Mouse (Mus musculus) hindbrain, embryonic 15.5 days (tissue): Measurements from ENCODE around the gene Rps13. TPM values are rescaled to one million over a fixed set of nuclear protein-coding genes. Genes with fewer than 3 reads are reported as not detected.
"Not testable (repeated sequence)": the region's sequence is repeated elsewhere in the genome, so short reads cannot be mapped to it uniquely, and the experiment has no call there.

Experiments
- ATAC-seq: fragments of 200-750 bp; cut with Nextera tagmentation; 2 replicates; pipeline ENCODE4 v1.8.0; 2017; ENCODE audit warnings: low read depth, moderate number of reproducible peaks, moderate TSS enrichment; ENCODE audit not compliant: low FRiP score
- H3K27ac ChIP-seq: fragments of 300-500 bp; sonication (generic); replicated peaks from 2 replicates; pipeline ENCODE4 v1.5.1; 2015; ENCODE audit warnings: mild to moderate bottlenecking, inconsistent platforms
- H3K27me3 ChIP-seq: fragments of 300-500 bp; sonication (generic); 2 replicates; pipeline ENCODE4 v1.6.1; 2015; ENCODE audit warnings: control low read depth, inconsistent platforms
- H3K36me3 ChIP-seq: fragments of 300-500 bp; sonication (generic); 2 replicates; pipeline ENCODE4 v1.6.1; 2015; ENCODE audit warnings: control low read depth, inconsistent platforms
- H3K4me1 ChIP-seq: fragments of 300-500 bp; sonication (generic); replicated peaks from 2 replicates; pipeline ENCODE4 v1.6.1; 2015; ENCODE audit warnings: control low read depth, inconsistent platforms
- H3K4me2 ChIP-seq: fragments of 300-500 bp; sonication (generic); 2 replicates; pipeline ENCODE4 v1.6.1; 2015; ENCODE audit warnings: moderate library complexity, mild to moderate bottlenecking, inconsistent platforms
- H3K4me3 ChIP-seq: fragments of 300-500 bp; sonication (generic); 2 replicates; pipeline ENCODE4 v1.5.1; 2015; ENCODE audit warnings: mild to moderate bottlenecking, inconsistent platforms
- H3K9ac ChIP-seq: fragments of 300-500 bp; sonication (generic); 2 replicates; pipeline ENCODE4 v1.6.1; 2015; ENCODE audit warnings: inconsistent platforms
- H3K9me3 ChIP-seq: fragments of 300-500 bp; sonication (generic); 2 replicates; pipeline ENCODE4 v1.6.1; 2016; ENCODE audit warnings: control low read depth, inconsistent platforms
- WGBS: fragments of 180-500 bp; shearing (Covaris S2); methylation state at CpG from one replicate; pipeline ENCODE4 v1.1.7; 2015; 5-methylcytosine and 5-hydroxymethylcytosine counted together
- polyA plus RNA-seq: library from polyadenylated mRNA; unstranded; fragments of >200 nt; fragmentation: Nextera tagmentation; extraction: Ambion mirVana; gene quantifications from 2 replicates; pipeline ENCODE4 v1.2.1, GENCODE M21; 2015

Gene Rps13
- 480 and 532 TPM in 2 replicates for polyA plus RNA-seq

- no peaks in the 10 kb centered on the region for H3K27me3 ChIP-seq
- peak within 1 kb of the TSS; percentile 98 for H3K4me3 ChIP-seq
- H3K9me3 ChIP-seq = no peaks in the 10 kb centered on the region
- peak within 1 kb of the TSS; percentile 67 for H3K4me2 ChIP-seq
- H3K36me3 ChIP-seq = peaks cover 32% of the 10 kb centered on the region
- peaks cover 22% of the 10 kb centered on the region for H3K4me1 ChIP-seq
- H3K9ac ChIP-seq = peak within 1 kb of the TSS; percentile 98
- peak; percentile 100 for ATAC-seq
- H3K27ac ChIP-seq = peak within 1 kb of the TSS; percentile 93
- WGBS = under 1% methylated on average over 77 of the region's 78 CpGs
Measured at GRCm38 (mm10) chr7:116333713-116334668, at the start of gene Rps13. TSS of gene Rps13 (minus strand) at chr7:116334195.

- H3K4me1 ChIP-seq, H3K4me2 ChIP-seq, H3K4me3 ChIP-seq, H3K9me3 ChIP-seq, H3K9ac ChIP-seq, H3K27me3 ChIP-seq, H3K27ac ChIP-seq, ATAC-seq: not testable (repeated sequence)
- peaks cover 16% of the 10 kb centered on the region; the same call in 1 of the 2 replicates for H3K36me3 ChIP-seq
- 94% methylated on average over 6 of the region's 6 CpGs for WGBS
Measured at GRCm38 (mm10) chr7:116379181-116379580, 45.2 kb upstream of the Rps13 start.

- no peak for ATAC-seq
- 96% methylated on average over 1 of the region's 1 CpGs for WGBS
- H3K9ac ChIP-seq = no peak overlapping the region
- no peaks in the 10 kb centered on the region for H3K27me3 ChIP-seq
- H3K4me2 ChIP-seq = no peak overlapping the region
- no peaks in the 10 kb centered on the region for H3K4me1 ChIP-seq
- H3K9me3 ChIP-seq = no peaks in the 10 kb centered on the region
- H3K27ac ChIP-seq = no peak overlapping the region
- peaks cover 17% of the 10 kb centered on the region; the same call in 1 of the 2 replicates for H3K36me3 ChIP-seq
- no peak overlapping the region for H3K4me3 ChIP-seq
Measured at GRCm38 (mm10) chr7:116374284-116374683, 40.3 kb upstream of the Rps13 start.

- WGBS = 79% methylated on average over 1 of the region's 1 CpGs
- H3K27ac ChIP-seq = no peak overlapping the region
- H3K4me3 ChIP-seq = no peak overlapping the region
- no peaks in the 10 kb centered on the region for H3K9me3 ChIP-seq
- H3K36me3 ChIP-seq = peaks cover 27% of the 10 kb centered on the region
- no peak overlapping the region for H3K9ac ChIP-seq
- peaks cover 22% of the 10 kb centered on the region for H3K4me1 ChIP-seq
- H3K27me3 ChIP-seq = no peaks in the 10 kb centered on the region
- ATAC-seq = no peak
- no peak overlapping the region for H3K4me2 ChIP-seq
Measured at GRCm38 (mm10) chr7:116336226-116336625, 2.2 kb upstream of the Rps13 start.

GRCm38 (mm10) chr7:116335133-116335532 lies 1.1 kb upstream of the Rps13 start:
- Histone ChIP-seq H3K36me3 (peaks cover 30% of the 10 kb centered on the region), H3K4me1 (peaks cover 22% of the 10 kb centered on the region), H3K4me2 (peak overlapping the region; percentile 67), H3K9ac (0 out of 2 replicates have a peak overlapping the region, but pooled peaks have one; percentile 98), H3K9me3 (no peaks in the 10 kb centered on the region), H3K4me3 (peak overlapping the region; percentile 98), H3K27ac (no peak overlapping the region), H3K27me3 (no peaks in the 10 kb centered on the region)
- ATAC-seq = no peak
- 68% methylated on average over 6 of the region's 6 CpGs for WGBS

GRCm38 (mm10) chr7:116334669-116335038 lies 659 bp upstream of the Rps13 start:
- Histone ChIP-seq H3K4me2 (peak overlapping the region; percentile 67), H3K9me3 (no peaks in the 10 kb centered on the region)
- no peak for ATAC-seq

GRCm38 (mm10) chr7:116331246-116331645 lies 2.7 kb downstream of the Rps13 start:
- H3K9ac ChIP-seq = no peak overlapping the region
- ATAC-seq = no peak
- H3K9me3 ChIP-seq = no peaks in the 10 kb centered on the region
- WGBS = 92% methylated on average over 2 of the region's 2 CpGs
- no peak overlapping the region for H3K27ac ChIP-seq
- H3K4me1 ChIP-seq = peaks cover 22% of the 10 kb centered on the region
- no peak overlapping the region for H3K4me3 ChIP-seq
- no peaks in the 10 kb centered on the region for H3K27me3 ChIP-seq
- H3K36me3 ChIP-seq = peaks cover 35% of the 10 kb centered on the region
- H3K4me2 ChIP-seq = no peak overlapping the region

More at GRCm38 (mm10) chr7:116334669-116335038, 659 bp upstream of the Rps13 start:
- H3K4me1 ChIP-seq = peaks cover 22% of the 10 kb centered on the region
- no peaks in the 10 kb centered on the region for H3K27me3 ChIP-seq
- WGBS = 26% methylated on average over 8 of the region's 8 CpGs
- H3K27ac ChIP-seq = peak overlapping the region; percentile 93; the same call in 1 of the 2 replicates
- peak overlapping the region; percentile 98 for H3K4me3 ChIP-seq
- peak overlapping the region; percentile 98; the same call in 1 of the 2 replicates for H3K9ac ChIP-seq
- H3K36me3 ChIP-seq = peaks cover 31% of the 10 kb centered on the region

- no peaks in the 10 kb centered on the region for H3K27me3 ChIP-seq
- H3K36me3 ChIP-seq = peaks cover 35% of the 10 kb centered on the region
- peaks cover 19% of the 10 kb centered on the region for H3K4me1 ChIP-seq
- 84% methylated on average over 4 of the region's 4 CpGs for WGBS
- no peaks in the 10 kb centered on the region for H3K9me3 ChIP-seq
- H3K4me2 ChIP-seq = no peak overlapping the region
- H3K4me3 ChIP-seq = no peak overlapping the region
- no peak for ATAC-seq
- no peak overlapping the region for H3K27ac ChIP-seq
- H3K9ac ChIP-seq = no peak overlapping the region
Measured at GRCm38 (mm10) chr7:116329858-116330257, 4.1 kb downstream of the Rps13 start.

GRCm38 (mm10) chr7:116328777-116329176 lies 5.2 kb downstream of the Rps13 start:
- H3K4me2 ChIP-seq = no peak overlapping the region
- 83% methylated on average over 7 of the region's 7 CpGs for WGBS
- peaks cover 35% of the 10 kb centered on the region for H3K36me3 ChIP-seq
- no peaks in the 10 kb centered on the region for H3K27me3 ChIP-seq
- no peak overlapping the region for H3K9ac ChIP-seq
- peaks cover 15% of the 10 kb centered on the region for H3K4me1 ChIP-seq
- ATAC-seq = no peak
- no peak overlapping the region for H3K4me3 ChIP-seq
- no peak overlapping the region for H3K27ac ChIP-seq
- H3K9me3 ChIP-seq = no peaks in the 10 kb centered on the region

GRCm38 (mm10) chr7:116327901-116328300 lies 6.1 kb downstream of the Rps13 start:
- Histone ChIP-seq H3K4me1 (peaks cover 12% of the 10 kb centered on the region), H3K9ac (no peak overlapping the region), H3K27me3 (no peaks in the 10 kb centered on the region), H3K36me3 (peaks cover 35% of the 10 kb centered on the region), H3K4me2 (no peak overlapping the region), H3K4me3 (no peak overlapping the region), H3K27ac (no peak overlapping the region), H3K9me3 (no peaks in the 10 kb centered on the region)
- WGBS = 91% methylated on average over 5 of the region's 5 CpGs
- ATAC-seq = no peak

- H3K4me2 ChIP-seq = no peak overlapping the region
- H3K27me3 ChIP-seq = no peaks in the 10 kb centered on the region
- no peak overlapping the region for H3K9ac ChIP-seq
- WGBS = 29% methylated on average over 10 of the region's 10 CpGs
- H3K27ac ChIP-seq = no peak overlapping the region
- H3K9me3 ChIP-seq = no peaks in the 10 kb centered on the region
- H3K4me1 ChIP-seq = no peaks in the 10 kb centered on the region
- H3K36me3 ChIP-seq = peaks cover 3% of the 10 kb centered on the region; the same call in 1 of the 2 replicates
- H3K4me3 ChIP-seq = no peak overlapping the region
- ATAC-seq = peak; percentile 61
Measured at GRCm38 (mm10) chr7:116323331-116323964, 10.5 kb downstream of the Rps13 start.

GRCm38 (mm10) chr7:116309456-116309855 lies 24.5 kb downstream of the Rps13 start:
- Histone ChIP-seq H3K4me3 (no peak overlapping the region), H3K27ac (no peak overlapping the region), H3K36me3 (no peaks in the 10 kb centered on the region), H3K4me1 (peaks cover 26% of the 10 kb centered on the region), H3K27me3 (peaks cover 18% of the 10 kb centered on the region; the same call in 1 of the 2 replicates), H3K4me2 (peak overlapping the region; percentile 7; the same call in 1 of the 2 replicates), H3K9me3 (no peaks in the 10 kb centered on the region), H3K9ac (no peak overlapping the region)
- ATAC-seq = no peak
- 16% methylated on average over 9 of the region's 9 CpGs for WGBS
